Mouse (Mus musculus): ENCODE results near the gene Morc3. TPM values are rescaled to one million over a fixed set of nuclear protein-coding genes. Genes with fewer than 3 reads are reported as not detected.
"Not testable (repeated sequence)": the region's sequence is repeated elsewhere in the genome, so short reads cannot be mapped to it uniquely, and the experiment has no call there.

The Morc3 gene
- polyA plus RNA-seq, 2 experiments, result 32.0 to 32.5 TPM

DNA sequence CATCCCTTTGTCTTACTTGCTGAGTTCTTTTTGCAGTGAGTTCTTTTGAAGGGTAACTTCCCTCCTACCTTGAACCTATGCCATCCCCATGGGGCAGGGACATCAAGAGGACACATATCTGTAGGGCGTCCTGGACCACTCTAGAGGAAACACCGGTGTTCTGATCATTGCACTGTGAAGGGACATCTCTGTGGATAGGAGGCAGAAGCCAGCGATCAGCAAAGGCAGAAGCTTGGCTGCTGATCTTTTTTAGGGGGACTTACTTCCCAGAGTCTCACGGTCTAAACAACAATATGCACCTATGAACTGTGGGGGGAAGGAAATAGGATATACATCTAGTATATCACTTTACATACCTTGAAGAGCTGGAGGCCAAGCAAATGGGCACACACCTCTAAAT lies 6.5 kb upstream of the Morc3 start:
- no peaks in the 10 kb centered on the region for H3K4me1 ChIP-seq (ENCODE audit: control insufficient read depth, insufficient read depth, low read length)
- 84% methylated on average over 4 of the region's 4 CpGs for WGBS
- peaks cover 9% of the 10 kb centered on the region; the same call in 1 of the 2 replicates for H3K9me3 ChIP-seq (ENCODE audit: control insufficient read depth, low read length)
- TF ChIP-seq POLR2A (IDR thresholded peaks at IDR 0.05; ENCODE audit: borderline replicate concordance, extremely low read depth, insufficient read depth, insufficient read length), result no peak
- no peak overlapping the region for H3K4me2 ChIP-seq (replicated peaks; ENCODE audit: low read depth, low read length, severe bottlenecking)
- no peak overlapping the region for H3K9ac ChIP-seq (ENCODE audit: low read depth, low read length, severe bottlenecking)
- H3K27me3 ChIP-seq (ENCODE audit: control insufficient read depth, insufficient read depth, low read length), result no peaks in the 10 kb centered on the region
- H3K36me3 ChIP-seq (ENCODE audit: control insufficient read depth, insufficient read depth, low read length), result no peaks in the 10 kb centered on the region
- ATAC-seq (ENCODE audit: low FRiP score, low read depth) (no peak), DNase-seq (ENCODE audit: low spot score) (no peak)
- H3K27ac ChIP-seq (replicated peaks; ENCODE audit: low read depth, low read length), result no peak overlapping the region
- H3K4me3 ChIP-seq (replicated peaks; ENCODE audit: low read length), result no peak overlapping the region

DNA sequence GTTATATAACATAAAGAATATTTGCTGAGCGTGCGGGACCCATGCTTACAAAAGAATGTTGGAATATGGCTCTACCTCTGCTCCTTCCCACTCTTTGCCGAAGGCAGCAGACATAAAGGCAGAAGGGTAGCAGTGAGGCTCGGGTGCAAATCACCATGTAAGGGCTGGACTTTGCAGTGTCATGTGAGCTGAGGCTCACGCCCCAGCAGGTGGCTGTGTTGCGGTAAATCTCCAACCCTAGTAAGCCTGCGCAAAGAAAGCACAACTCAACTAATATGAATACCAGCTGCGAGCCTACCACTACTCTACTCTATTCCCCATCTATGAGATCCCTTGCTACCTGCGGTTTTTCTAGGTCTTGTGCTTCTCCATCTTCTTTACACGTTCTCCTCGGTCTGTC lies 5.9 kb upstream of the Morc3 start:
- Histone ChIP-seq H3K27me3 (ENCODE audit: control insufficient read depth, insufficient read depth, low read length) (no peaks in the 10 kb centered on the region), H3K4me3 (replicated peaks; ENCODE audit: low read length) (no peak overlapping the region), H3K4me1 (ENCODE audit: control insufficient read depth, insufficient read depth, low read length) (no peaks in the 10 kb centered on the region), H3K4me2 (replicated peaks; ENCODE audit: low read depth, low read length, severe bottlenecking) (no peak overlapping the region), H3K36me3 (ENCODE audit: control insufficient read depth, insufficient read depth, low read length) (no peaks in the 10 kb centered on the region), H3K9me3 (ENCODE audit: control insufficient read depth, low read length) (peaks cover 9% of the 10 kb centered on the region; the same call in 1 of the 2 replicates), H3K9ac (ENCODE audit: low read depth, low read length, severe bottlenecking) (no peak overlapping the region), H3K27ac (replicated peaks; ENCODE audit: low read depth, low read length) (no peak overlapping the region)
- ATAC-seq (ENCODE audit: low FRiP score, low read depth) (no peak), DNase-seq (ENCODE audit: low spot score) (no peak)
- TF ChIP-seq POLR2A (IDR thresholded peaks at IDR 0.05; ENCODE audit: borderline replicate concordance, extremely low read depth, insufficient read depth, insufficient read length), result no peak
- 59% methylated on average over 11 of the region's 11 CpGs for WGBS

DNA sequence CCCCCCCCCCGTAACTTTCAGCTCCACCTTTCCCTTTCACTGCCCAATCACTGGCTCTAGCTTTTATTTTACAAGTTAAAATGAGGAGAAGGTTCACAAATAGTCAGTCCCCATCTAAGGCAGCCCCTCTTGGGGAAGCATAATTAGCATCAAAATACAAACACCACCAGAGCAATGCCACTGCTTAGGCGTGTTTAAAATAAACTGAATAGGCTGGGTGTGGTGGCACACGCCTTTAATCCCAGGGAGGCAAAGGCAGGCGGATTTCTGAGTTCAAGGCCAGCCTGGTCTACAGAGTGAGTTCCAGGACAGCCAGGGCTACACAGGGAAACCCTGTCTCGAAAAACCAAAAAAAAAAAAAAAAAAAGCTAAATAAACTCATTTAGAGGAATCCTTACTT lies 5.4 kb upstream of the Morc3 start:
- not testable (repeated sequence) for H3K4me3 ChIP-seq (replicated peaks; ENCODE audit: low read length); H3K27me3 ChIP-seq (ENCODE audit: control insufficient read depth, insufficient read depth, low read length); H3K4me2 ChIP-seq (replicated peaks; ENCODE audit: low read depth, low read length, severe bottlenecking); DNase-seq (ENCODE audit: low spot score); H3K4me1 ChIP-seq (ENCODE audit: control insufficient read depth, insufficient read depth, low read length); H3K36me3 ChIP-seq (ENCODE audit: control insufficient read depth, insufficient read depth, low read length); ATAC-seq (ENCODE audit: low FRiP score, low read depth); H3K9ac ChIP-seq (ENCODE audit: low read depth, low read length, severe bottlenecking); H3K27ac ChIP-seq (replicated peaks; ENCODE audit: low read depth, low read length); H3K9me3 ChIP-seq (ENCODE audit: control insufficient read depth, low read length)
- WGBS, result 53% methylated on average over 5 of the region's 5 CpGs

DNA sequence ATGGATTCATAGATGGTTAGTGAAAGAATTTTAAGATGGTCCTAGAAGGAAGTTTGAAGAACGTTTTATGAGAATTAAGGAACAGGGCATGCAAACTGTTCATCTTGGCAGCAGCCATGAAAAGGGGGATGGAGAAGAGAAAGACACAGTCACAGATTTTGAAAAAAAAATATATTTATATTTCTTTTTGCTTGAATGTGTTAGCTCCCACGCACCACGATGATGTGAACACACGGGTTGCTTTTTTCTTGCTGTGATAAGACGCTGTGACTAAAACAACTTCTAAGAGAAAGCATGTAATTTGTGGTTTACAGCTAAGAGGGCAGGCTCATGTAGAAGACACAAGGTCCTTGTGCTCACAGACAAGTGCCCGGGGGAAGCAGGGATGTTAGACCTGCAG lies 5.0 kb upstream of the Morc3 start:
- no peaks in the 10 kb centered on the region for H3K4me1 ChIP-seq (ENCODE audit: control insufficient read depth, insufficient read depth, low read length)
- no peak overlapping the region for H3K9ac ChIP-seq (ENCODE audit: low read depth, low read length, severe bottlenecking)
- H3K4me3 ChIP-seq (replicated peaks; ENCODE audit: low read length), result no peak overlapping the region
- 87% methylated on average over 6 of the region's 6 CpGs for WGBS
- no peak overlapping the region for H3K27ac ChIP-seq (replicated peaks; ENCODE audit: low read depth, low read length)
- H3K36me3 ChIP-seq (ENCODE audit: control insufficient read depth, insufficient read depth, low read length), result no peaks in the 10 kb centered on the region
- H3K4me2 ChIP-seq (replicated peaks; ENCODE audit: low read depth, low read length, severe bottlenecking), result no peak overlapping the region
- H3K9me3 ChIP-seq (ENCODE audit: control insufficient read depth, low read length), result peaks cover 7% of the 10 kb centered on the region; the same call in 1 of the 2 replicates
- no peak for DNase-seq (ENCODE audit: low spot score)
- H3K27me3 ChIP-seq (ENCODE audit: control insufficient read depth, insufficient read depth, low read length), result no peaks in the 10 kb centered on the region
- no peak for ATAC-seq (ENCODE audit: low FRiP score, low read depth)
- no peak for TF ChIP-seq POLR2A (IDR thresholded peaks at IDR 0.05; ENCODE audit: borderline replicate concordance, extremely low read depth, insufficient read depth, insufficient read length)

DNA sequence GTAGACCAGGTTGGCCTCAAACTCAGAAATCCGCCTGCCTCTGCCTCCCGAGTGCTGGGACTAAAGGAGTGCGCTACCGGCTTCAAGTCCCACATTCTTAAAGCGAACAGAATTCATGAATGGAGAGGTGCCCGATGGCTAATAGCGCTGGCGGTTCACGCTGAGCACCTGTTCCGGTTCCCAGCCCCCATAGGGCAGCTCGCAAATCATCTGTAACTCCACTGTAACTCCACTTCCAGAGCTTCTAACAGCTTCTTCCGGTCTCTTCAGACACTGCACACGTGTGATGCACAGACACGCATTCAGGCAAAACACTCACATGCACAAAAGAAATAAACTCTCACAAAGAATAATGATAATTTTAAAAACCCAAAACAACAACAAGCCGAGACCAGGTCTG lies 2.4 kb upstream of the Morc3 start:
- no peak overlapping the region for H3K4me3 ChIP-seq (replicated peaks; ENCODE audit: low read length)
- ATAC-seq (ENCODE audit: low FRiP score, low read depth) (no peak), DNase-seq (ENCODE audit: low spot score) (no peak)
- H3K27ac ChIP-seq (replicated peaks; ENCODE audit: low read depth, low read length), result no peak overlapping the region
- WGBS, result 92% methylated on average over 15 of the region's 15 CpGs
- H3K9ac ChIP-seq (ENCODE audit: low read depth, low read length, severe bottlenecking), result no peak overlapping the region
- H3K36me3 ChIP-seq (ENCODE audit: control insufficient read depth, insufficient read depth, low read length), result no peaks in the 10 kb centered on the region
- TF ChIP-seq POLR2A (IDR thresholded peaks at IDR 0.05; ENCODE audit: borderline replicate concordance, extremely low read depth, insufficient read depth, insufficient read length), result no peak
- no peak overlapping the region for H3K4me2 ChIP-seq (replicated peaks; ENCODE audit: low read depth, low read length, severe bottlenecking)
- peaks cover 6% of the 10 kb centered on the region for H3K4me1 ChIP-seq (ENCODE audit: control insufficient read depth, insufficient read depth, low read length)
- H3K9me3 ChIP-seq (ENCODE audit: control insufficient read depth, low read length), result no peaks in the 10 kb centered on the region
- H3K27me3 ChIP-seq (ENCODE audit: control insufficient read depth, insufficient read depth, low read length), result no peaks in the 10 kb centered on the region

DNA sequence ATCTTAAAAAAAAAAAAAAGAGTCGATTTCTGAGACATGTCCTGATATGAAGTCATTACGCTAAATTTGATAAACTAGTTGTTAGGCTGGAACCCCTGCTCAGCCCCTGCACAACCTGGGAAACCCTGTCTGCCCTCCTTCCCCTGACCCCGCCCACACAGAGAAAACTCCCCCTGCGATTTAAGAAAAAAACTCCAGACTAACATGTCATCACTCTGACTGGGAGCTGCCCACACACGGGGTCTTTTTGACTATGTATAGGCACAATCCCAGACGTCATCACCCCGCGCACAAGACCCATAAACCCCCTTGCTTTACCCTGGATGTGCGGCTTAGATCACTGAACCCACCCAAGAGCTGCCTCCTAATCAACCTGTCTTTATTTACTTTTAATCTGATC lies 1.9 kb upstream of the Morc3 start:
- Histone ChIP-seq H3K27ac (replicated peaks; ENCODE audit: low read depth, low read length) (no peak overlapping the region), H3K4me1 (ENCODE audit: control insufficient read depth, insufficient read depth, low read length) (peaks cover 6% of the 10 kb centered on the region), H3K9ac (ENCODE audit: low read depth, low read length, severe bottlenecking) (no peak overlapping the region), H3K9me3 (ENCODE audit: control insufficient read depth, low read length) (no peaks in the 10 kb centered on the region), H3K4me2 (replicated peaks; ENCODE audit: low read depth, low read length, severe bottlenecking) (no peak overlapping the region), H3K4me3 (replicated peaks; ENCODE audit: low read length) (no peak overlapping the region), H3K27me3 (ENCODE audit: control insufficient read depth, insufficient read depth, low read length) (no peaks in the 10 kb centered on the region), H3K36me3 (ENCODE audit: control insufficient read depth, insufficient read depth, low read length) (no peaks in the 10 kb centered on the region)
- DNase-seq (ENCODE audit: low spot score), result no peak
- no peak for TF ChIP-seq POLR2A (IDR thresholded peaks at IDR 0.05; ENCODE audit: borderline replicate concordance, extremely low read depth, insufficient read depth, insufficient read length)
- WGBS, result 84% methylated on average over 9 of the region's 9 CpGs
- no peak for ATAC-seq (ENCODE audit: low FRiP score, low read depth)

All from limb, embryonic 14.5 days (tissue).